Mouse (Mus musculus) limb, embryonic 12.5 days (tissue): ENCODE measurements at regions not wholly inside any gene's neighbourhood (a gene's known extent, or its start where the extent isn't known, plus 50 kb on each side); places are given as distances from the start of the nearest gene placed in this dataset.
A peak's percentile ranks its signal among the peaks of the same experiment; 100 is the strongest.

Source experiments
- ATAC-seq: fragments of 200-750 bp; cut with Nextera tagmentation; 2 replicates; pipeline ENCODE4 v1.8.0; 2017; ENCODE audit warnings: low read depth, moderate TSS enrichment; ENCODE audit not compliant: insufficient number of reproducible peaks, insufficient read depth, low FRiP score, low TSS enrichment
- H3K27ac ChIP-seq: fragments of 300-500 bp; sonication (generic); 2 replicates; pipeline ENCODE4 v1.5.1; 2016; ENCODE audit warnings: mild to moderate bottlenecking, moderate library complexity
- H3K27me3 ChIP-seq: fragments of 300-500 bp; sonication (generic); 2 replicates; pipeline ENCODE4 v1.6.1; 2016; ENCODE audit warnings: mild to moderate bottlenecking, moderate library complexity
- H3K36me3 ChIP-seq: fragments of 300-500 bp; sonication (generic); 2 replicates; pipeline ENCODE4 v1.6.1; 2016; ENCODE audit warnings: mild to moderate bottlenecking, moderate library complexity
- H3K4me1 ChIP-seq: fragments of 300-500 bp; sonication (generic); replicated peaks from 2 replicates; pipeline ENCODE4 v1.6.1; 2016
- H3K4me2 ChIP-seq: fragments of 300-500 bp; sonication (generic); 2 replicates; pipeline ENCODE4 v1.6.1; 2016; ENCODE audit warnings: mild to moderate bottlenecking, moderate library complexity
- H3K4me3 ChIP-seq: fragments of 300-500 bp; sonication (generic); replicated peaks from 2 replicates; pipeline ENCODE4 v1.5.1; 2016; ENCODE audit warnings: mild to moderate bottlenecking
- H3K9ac ChIP-seq: fragments of 300-500 bp; sonication (generic); replicated peaks from 2 replicates; pipeline ENCODE4 v1.6.1; 2016; ENCODE audit warnings: mild to moderate bottlenecking, moderate library complexity
- H3K9me3 ChIP-seq: fragments of 300-500 bp; sonication (generic); 2 replicates; pipeline ENCODE4 v1.6.1; 2016; ENCODE audit warnings: mild to moderate bottlenecking, moderate library complexity
- WGBS: fragments of 180-500 bp; shearing (Covaris S2); methylation state at CpG from one replicate; pipeline ENCODE4 v1.1.7; 2016; 5-methylcytosine and 5-hydroxymethylcytosine counted together

- WGBS: 39% methylated on average over 11 of the region's 11 CpGs
- no peaks in the 10 kb centered on the region for H3K9me3 ChIP-seq
- no peak overlapping the region for H3K9ac ChIP-seq
- no peaks in the 10 kb centered on the region for H3K27me3 ChIP-seq
- H3K27ac ChIP-seq: no peak overlapping the region
- no peaks in the 10 kb centered on the region for H3K36me3 ChIP-seq
- H3K4me1 ChIP-seq: peaks cover 11% of the 10 kb centered on the region; the same call in 1 of the 2 replicates
- H3K4me3 ChIP-seq: no peak overlapping the region
- peak; percentile 71 for ATAC-seq
- no peak overlapping the region for H3K4me2 ChIP-seq
These were observed 1364.1 kb upstream of the A1bg start for GRCm38 (mm10) chr15:62286666-62287655.

- H3K36me3 ChIP-seq: no peaks in the 10 kb centered on the region
- no peak overlapping the region for H3K4me2 ChIP-seq
- no peaks in the 10 kb centered on the region for H3K27me3 ChIP-seq
- H3K27ac ChIP-seq: no peak overlapping the region
- no peaks in the 10 kb centered on the region for H3K9me3 ChIP-seq
- peaks cover 11% of the 10 kb centered on the region; the same call in 1 of the 2 replicates for H3K4me1 ChIP-seq
- H3K9ac ChIP-seq: no peak overlapping the region
- no peak for ATAC-seq
- 91% methylated on average over 7 of the region's 7 CpGs for WGBS
- H3K4me3 ChIP-seq: no peak overlapping the region
These were observed 1362.1 kb upstream of the A1bg start for GRCm38 (mm10) chr15:62284606-62285531.

GRCm38 (mm10) chr15:62283661-62284429, 1361.0 kb upstream of the A1bg start:
- Histone ChIP-seq H3K4me3 (no peak overlapping the region), H3K27ac (no peak overlapping the region), H3K36me3 (no peaks in the 10 kb centered on the region), H3K4me2 (no peak overlapping the region), H3K4me1 (peaks cover 11% of the 10 kb centered on the region; the same call in 1 of the 2 replicates), H3K9ac (no peak overlapping the region), H3K9me3 (no peaks in the 10 kb centered on the region), H3K27me3 (no peaks in the 10 kb centered on the region)
- ATAC-seq: no peak
- WGBS: 79% methylated on average over 6 of the region's 6 CpGs

- no peak for ATAC-seq
- no peak overlapping the region for H3K4me2 ChIP-seq
- no peak overlapping the region for H3K27ac ChIP-seq
- H3K9ac ChIP-seq: no peak overlapping the region
- no peak overlapping the region for H3K4me3 ChIP-seq
- no peaks in the 10 kb centered on the region for H3K9me3 ChIP-seq
- H3K27me3 ChIP-seq: no peaks in the 10 kb centered on the region
- peaks cover 11% of the 10 kb centered on the region; the same call in 1 of the 2 replicates for H3K4me1 ChIP-seq
- 67% methylated on average over 9 of the region's 9 CpGs for WGBS
- H3K36me3 ChIP-seq: no peaks in the 10 kb centered on the region
These were observed 1359.8 kb upstream of the A1bg start for GRCm38 (mm10) chr15:62282646-62283045.

- no peak for ATAC-seq
- H3K4me2 ChIP-seq: no peak overlapping the region
- H3K27ac ChIP-seq: no peak overlapping the region
- no peak overlapping the region for H3K9ac ChIP-seq
- H3K36me3 ChIP-seq: no peaks in the 10 kb centered on the region
- H3K4me1 ChIP-seq: peaks cover 7% of the 10 kb centered on the region; the same call in 1 of the 2 replicates
- no peak overlapping the region for H3K4me3 ChIP-seq
- 69% methylated on average over 1 of the region's 1 CpGs for WGBS
- no peaks in the 10 kb centered on the region for H3K9me3 ChIP-seq
- H3K27me3 ChIP-seq: no peaks in the 10 kb centered on the region
These were observed 1359.3 kb upstream of the A1bg start for GRCm38 (mm10) chr15:62282116-62282515.

- Histone ChIP-seq H3K27ac (no peak overlapping the region), H3K4me2 (no peak overlapping the region), H3K27me3 (no peaks in the 10 kb centered on the region), H3K4me1 (no peaks in the 10 kb centered on the region), H3K9me3 (no peaks in the 10 kb centered on the region), H3K4me3 (no peak overlapping the region), H3K36me3 (no peaks in the 10 kb centered on the region), H3K9ac (no peak overlapping the region)
- no peak for ATAC-seq
- WGBS: 65% methylated on average over 2 of the region's 2 CpGs
These were observed 1356.7 kb upstream of the A1bg start for GRCm38 (mm10) chr15:62279526-62279925.

GRCm38 (mm10) chr15:62274818-62275217, 1352.0 kb upstream of the A1bg start:
- Histone ChIP-seq H3K4me2 (no peak overlapping the region), H3K4me3 (no peak overlapping the region), H3K36me3 (no peaks in the 10 kb centered on the region), H3K9ac (no peak overlapping the region), H3K4me1 (no peaks in the 10 kb centered on the region), H3K27me3 (no peaks in the 10 kb centered on the region), H3K27ac (no peak overlapping the region), H3K9me3 (no peaks in the 10 kb centered on the region)
- no peak for ATAC-seq
- WGBS: 81% methylated on average over 1 of the region's 1 CpGs

GRCm38 (mm10) chr15:62273855-62274488, 1351.2 kb upstream of the A1bg start:
- Histone ChIP-seq H3K27ac (no peak overlapping the region), H3K4me3 (no peak overlapping the region), H3K9ac (no peak overlapping the region), H3K4me2 (no peak overlapping the region), H3K4me1 (no peaks in the 10 kb centered on the region), H3K36me3 (no peaks in the 10 kb centered on the region), H3K27me3 (no peaks in the 10 kb centered on the region), H3K9me3 (no peaks in the 10 kb centered on the region)
- 81% methylated on average over 1 of the region's 1 CpGs for WGBS
- no peak for ATAC-seq

- H3K36me3 ChIP-seq: no peaks in the 10 kb centered on the region
- H3K4me2 ChIP-seq: no peak overlapping the region
- H3K9me3 ChIP-seq: no peaks in the 10 kb centered on the region
- ATAC-seq: no peak
- no peaks in the 10 kb centered on the region for H3K4me1 ChIP-seq
- 87% methylated on average over 2 of the region's 2 CpGs for WGBS
- no peaks in the 10 kb centered on the region for H3K27me3 ChIP-seq
- no peak overlapping the region for H3K4me3 ChIP-seq
- no peak overlapping the region for H3K27ac ChIP-seq
- H3K9ac ChIP-seq: no peak overlapping the region
These were observed 1349.9 kb upstream of the A1bg start for GRCm38 (mm10) chr15:62272755-62273154.

GRCm38 (mm10) chr15:62271428-62271827, 1348.6 kb upstream of the A1bg start:
- H3K4me3 ChIP-seq: no peak overlapping the region
- no peak overlapping the region for H3K27ac ChIP-seq
- no peak for ATAC-seq
- H3K4me1 ChIP-seq: no peaks in the 10 kb centered on the region
- 91% methylated on average over 2 of the region's 2 CpGs for WGBS
- H3K36me3 ChIP-seq: no peaks in the 10 kb centered on the region
- H3K9me3 ChIP-seq: no peaks in the 10 kb centered on the region
- no peak overlapping the region for H3K9ac ChIP-seq
- H3K27me3 ChIP-seq: no peaks in the 10 kb centered on the region
- no peak overlapping the region for H3K4me2 ChIP-seq
